Mouse (Mus musculus) heart, adult 2 months (tissue): ENCODE measurements around the gene 4930404N11Rik. TPM values are rescaled to one million over a fixed set of nuclear protein-coding genes. Genes with fewer than 3 reads are reported as not detected.

Source experiments
- DNase-seq, 2 experiments: peaks; one replicate each; pipeline ENCODE4 v3.0.0; 2021
- H3K27ac ChIP-seq: fragments of 200-600 bp; 2 replicates; pipeline ENCODE4 v1.8.1; 2022
- H3K27me3 ChIP-seq: fragments of 200-500 bp; 2 replicates; pipeline ENCODE4 v1.6.1; 2012; ENCODE audit warnings: mild to moderate bottlenecking, low read length, inconsistent platforms, mixed read lengths; ENCODE audit not compliant: control insufficient read depth, insufficient read depth
- H3K36me3 ChIP-seq: fragments of 200-500 bp; 2 replicates; pipeline ENCODE4 v1.6.1; 2012; ENCODE audit warnings: low read length, inconsistent platforms; ENCODE audit not compliant: control insufficient read depth, insufficient read depth
- H3K4me1 ChIP-seq: fragments of 200-500 bp; 2 replicates; pipeline ENCODE4 v1.6.1; 2011; ENCODE audit warnings: low read length; ENCODE audit not compliant: control insufficient read depth, insufficient read depth
- H3K4me3 ChIP-seq: fragments of 200-600 bp; 2 replicates; pipeline ENCODE4 v1.8.1; 2022
- H3K79me2 ChIP-seq: fragments of 200-500 bp; replicated peaks from 2 replicates; pipeline ENCODE4 v1.6.1; 2012; ENCODE audit warnings: mild to moderate bottlenecking, inconsistent platforms, low read length, moderate library complexity, mixed read lengths; ENCODE audit not compliant: control insufficient read depth, insufficient read depth
- H3K9ac ChIP-seq: fragments of 200-500 bp; 2 replicates; pipeline ENCODE4 v1.6.1; 2012; ENCODE audit warnings: low read depth, mild to moderate bottlenecking, control low read depth, inconsistent platforms, low read length, mixed read lengths
- CTCF ChIP-seq: fragments of 200-600 bp; IDR thresholded peaks from 2 replicates; pipeline ENCODE4 v1.8.1; 2022; ENCODE audit warnings: antibody characterized with exemption, mild to moderate bottlenecking, moderate library complexity
- EP300 ChIP-seq: fragments of 200-500 bp; IDR thresholded peaks from 2 replicates; pipeline ENCODE4 v1.6.1; 2011; ENCODE audit warnings: low read depth, low read length, control low read depth; ENCODE audit not compliant: insufficient read depth
- POLR2A ChIP-seq: fragments of 200-500 bp; IDR thresholded peaks from 2 replicates; pipeline ENCODE4 v1.6.1; 2011; ENCODE audit warnings: mild to moderate bottlenecking, low read depth, low read length, control low read depth; ENCODE audit not compliant: insufficient read depth
- WGBS: fragments of 180-500 bp; shearing (Covaris S2); methylation state at CpG from one replicate; pipeline ENCODE4 v1.1.7; 2018; 5-methylcytosine and 5-hydroxymethylcytosine counted together
- intact Hi-C: fragments of 180-260 bp; cut with DNase I; formaldehyde crosslinking; loops from one replicate; pipeline ENCODE4 v1.15.1; 2025
- polyA plus RNA-seq: library from polyadenylated mRNA; depleted of rRNA; stranded (reverse); fragments of >200 nt; gene quantifications from 2 replicates; pipeline ENCODE4 v1.2.3, GENCODE M21; 2012
- total RNA-seq, 2 experiments: library from RNA; stranded (reverse); gene quantifications; 2 replicates each; pipeline ENCODE4 v1.2.3; 2021

The 4930404N11Rik gene
- total and polyA plus RNA-seq, 3 experiments: 0.64 to 1.2 (median 1.1) TPM

GRCm38 (mm10) chr10:81350351-81351063, 15.1 kb downstream of the 4930404N11Rik start, which contains the start of gene Hmg20b:
Gene Hmg20b, minus strand, starts transcription at chr10:81350480.
- H3K36me3 ChIP-seq: no peaks in the 10 kb centered on the region
- TF ChIP-seq POLR2A: 0 out of 2 replicates have a peak, but pooled peaks have one; percentile 52
- peak; percentile 69; the same call in 1 of the 2 replicates for TF ChIP-seq EP300
- peak; percentile 90 for TF ChIP-seq CTCF
- intact Hi-C loops: loop anchor here (2.0 kb wide), 2 partner anchors 26 to 30 kb away; partner anchors contain the start of gene Cactin

GRCm38 (mm10) chr10:81349961-81350350, 15.7 kb downstream of the 4930404N11Rik start:
- H3K36me3 ChIP-seq: no peaks in the 10 kb centered on the region
- H3K27ac ChIP-seq: peak overlapping the region; percentile 96
- TF ChIP-seq POLR2A (no peak), CTCF (no peak), EP300 (no peak)
- DNase-seq: no peak
- whole genome bisulfite sequencing: under 1% methylated on average over 29 of the region's 29 CpGs
- H3K79me2 ChIP-seq: no peaks in the 10 kb centered on the region
- no peaks in the 10 kb centered on the region for H3K27me3 ChIP-seq
- intact Hi-C loops: loop anchor here (2.0 kb wide), 2 partner anchors 27 to 29 kb away; partner anchors contain the start of gene Cactin
- peak overlapping the region; percentile 97 for H3K4me3 ChIP-seq
- H3K9ac ChIP-seq: peak overlapping the region; percentile 99
- H3K4me1 ChIP-seq: peaks cover 3% of the 10 kb centered on the region; the same call in 1 of the 2 replicates

More at GRCm38 (mm10) chr10:81350351-81351063, 15.1 kb downstream of the 4930404N11Rik start, which contains the start of gene Hmg20b:
- Histone ChIP-seq H3K9ac (peak within 1 kb of the TSS; percentile 99), H3K27ac (peak within 1 kb of the TSS; percentile 96), H3K27me3 (no peaks in the 10 kb centered on the region), H3K4me1 (peaks cover 3% of the 10 kb centered on the region; the same call in 1 of the 2 replicates), H3K4me3 (peak within 1 kb of the TSS; percentile 97), H3K79me2 (no peaks in the 10 kb centered on the region)
- under 1% methylated on average over 54 of the region's 54 CpGs for WGBS
- peak; percentile 98 to 100 for DNase-seq

GRCm38 (mm10) chr10:81349146-81349545, 16.5 kb downstream of the 4930404N11Rik start:
- Histone ChIP-seq H3K4me1 (peaks cover 8% of the 10 kb centered on the region), H3K36me3 (no peaks in the 10 kb centered on the region), H3K9ac (peak overlapping the region; percentile 99; the same call in 1 of the 2 replicates), H3K27me3 (no peaks in the 10 kb centered on the region), H3K27ac (peak overlapping the region; percentile 96), H3K4me3 (peak overlapping the region; percentile 97), H3K79me2 (no peaks in the 10 kb centered on the region)
- no peak for TF ChIP-seq POLR2A
- no peak for TF ChIP-seq EP300
- TF ChIP-seq CTCF: no peak
- intact Hi-C loops: no loop called here
- 17% methylated on average over 12 of the region's 12 CpGs for WGBS
- peak; percentile 52 for DNase-seq

GRCm38 (mm10) chr10:81346453-81347067, 19.1 kb downstream of the 4930404N11Rik start:
- TF ChIP-seq POLR2A (no peak), EP300 (no peak), CTCF (no peak)
- H3K36me3 ChIP-seq: no peaks in the 10 kb centered on the region
- no peaks in the 10 kb centered on the region; the same call in 1 of the 2 replicates for H3K79me2 ChIP-seq
- H3K9ac ChIP-seq: no peak overlapping the region
- 59% methylated on average over 55 of the region's 55 CpGs for WGBS
- no peak overlapping the region for H3K4me3 ChIP-seq
- peak in 1 of 2 experiments; percentile 50 for DNase-seq
- H3K27me3 ChIP-seq: 0 out of 2 replicates have a peak, but pooled peaks cover 2% of the 10 kb centered on the region
- intact Hi-C loops: no loop called here
- peaks cover 9% of the 10 kb centered on the region for H3K4me1 ChIP-seq
- no peak overlapping the region for H3K27ac ChIP-seq

- no peaks in the 10 kb centered on the region for H3K36me3 ChIP-seq
- H3K4me3 ChIP-seq: no peak overlapping the region
- H3K27ac ChIP-seq: no peak overlapping the region
- no peaks in the 10 kb centered on the region; the same call in 1 of the 2 replicates for H3K79me2 ChIP-seq
- peaks cover 9% of the 10 kb centered on the region for H3K4me1 ChIP-seq
- DNase-seq: no peak
- TF ChIP-seq EP300 (no peak), CTCF (no peak), POLR2A (no peak)
- 0 out of 2 replicates have a peak, but pooled peaks cover 2% of the 10 kb centered on the region for H3K27me3 ChIP-seq
- WGBS: 76% methylated on average over 4 of the region's 4 CpGs
- H3K9ac ChIP-seq: no peak overlapping the region
- intact Hi-C loops: no loop called here
These were observed 20.5 kb downstream of the 4930404N11Rik start for GRCm38 (mm10) chr10:81345162-81345534.
